Mouse (Mus musculus) embryonic fibroblast, embryonic 13.5 days (primary cell): Measurements from ENCODE around the gene 2010003K11Rik.

Source experiments
- CTCF ChIP-seq: IDR thresholded peaks from 2 replicates; pipeline ENCODE4 v1.5.1; 2011; ENCODE audit warnings: mild to moderate bottlenecking, control low read depth, low read length, moderate library complexity, borderline replicate concordance; ENCODE audit not compliant: insufficient read depth
- POLR2A ChIP-seq: IDR thresholded peaks from 2 replicates; pipeline ENCODE4 v1.6.1; 2011; ENCODE audit warnings: low read depth, mild to moderate bottlenecking, control low read depth, low read length, moderate library complexity

DNA sequence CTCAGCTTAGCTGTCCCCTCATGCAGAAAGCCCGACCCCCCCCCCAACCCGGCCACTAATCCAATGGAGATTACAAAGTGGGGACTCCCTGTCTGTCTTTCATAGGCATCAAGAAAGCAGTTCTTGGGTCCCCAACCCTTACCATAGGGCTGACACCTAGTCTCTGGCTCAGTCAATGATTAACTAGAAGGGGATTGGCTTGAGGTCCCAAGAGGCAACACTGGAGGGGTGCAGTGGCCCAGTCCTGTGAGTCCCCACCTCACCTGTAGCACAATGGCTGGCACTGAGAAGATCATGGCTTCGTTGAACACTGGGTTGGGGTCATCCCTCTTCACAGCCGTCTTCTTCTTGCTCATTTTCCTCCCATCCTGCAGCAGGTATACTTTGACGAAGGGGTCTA is 47.7 kb downstream of the 2010003K11Rik start:
- TF ChIP-seq POLR2A (no peak), CTCF (no peak)
